Mouse (Mus musculus) MEL (cell line): Measurements from ENCODE around the gene Cdk15. TPM values are rescaled to one million over a fixed set of nuclear protein-coding genes. Genes with fewer than 3 reads are reported as not detected.
A peak's percentile ranks its signal among the peaks of the same experiment; 100 is the strongest.

Source experiments
- DNase-seq: peaks from one replicate; pipeline ENCODE4 v3.0.0; 2011; ENCODE audit warnings: low read depth, low spot score
- H3K27ac ChIP-seq: 2 replicates; pipeline ENCODE4 v1.5.1; 2012; ENCODE audit warnings: low read depth, mild to moderate bottlenecking, control low read depth, low read length, moderate library complexity; ENCODE audit not compliant: control insufficient read depth
- H3K27me3 ChIP-seq, 2 experiments: fragments of 150-350 bp in 1 of 2; sonication (generic) in 1 of 2; 2 replicates each; pipeline ENCODE4 v1.6.1; 2012; ENCODE audit warnings: low read length in 2 of 2, mild to moderate bottlenecking in 2 of 2, improper control_type of control experiment in 1 of 2, moderate library complexity in 1 of 2; ENCODE audit not compliant: insufficient read depth in 2 of 2, control insufficient read depth in 1 of 2
- H3K36me3 ChIP-seq, 2 experiments: 2 replicates each; pipeline ENCODE4 v1.6.1; 2012 to 2014; ENCODE audit warnings: low read length in 2 of 2, improper control_type of control experiment in 1 of 2, inconsistent platforms in 1 of 2, mild to moderate bottlenecking in 1 of 2; ENCODE audit not compliant: insufficient read depth in 2 of 2, control insufficient read depth in 1 of 2
- H3K4me1 ChIP-seq, 2 experiments: fragments of 150-350 bp in 1 of 2; sonication (generic) in 1 of 2; 2 replicates each; pipeline ENCODE4 v1.6.1; 2012; ENCODE audit warnings: low read length in 2 of 2, improper control_type of control experiment in 1 of 2, mild to moderate bottlenecking in 1 of 2; ENCODE audit not compliant: insufficient read depth in 2 of 2, control insufficient read depth in 1 of 2
- H3K4me3 ChIP-seq, 2 experiments: fragments of 150-350 bp in 1 of 2; sonication (generic) in 1 of 2; 2 replicates each; pipeline ENCODE4 v1.5.1; 2012; ENCODE audit warnings: low read depth in 2 of 2, low read length in 2 of 2, mild to moderate bottlenecking in 2 of 2, moderate library complexity in 2 of 2, control low read depth in 1 of 2, improper control_type of control experiment in 1 of 2; ENCODE audit not compliant: control insufficient read depth in 1 of 2, insufficient read depth in 1 of 2
- H3K79me2 ChIP-seq: 2 replicates; pipeline ENCODE4 v1.6.1; 2012; ENCODE audit warnings: mild to moderate bottlenecking, low read length, moderate library complexity; ENCODE audit not compliant: control insufficient read depth, poor library complexity, insufficient read depth
- H3K9ac ChIP-seq: 2 replicates; pipeline ENCODE4 v1.6.1; 2012; ENCODE audit warnings: low read depth, mild to moderate bottlenecking, control low read depth, low read length, moderate library complexity; ENCODE audit not compliant: control insufficient read depth, poor library complexity, severe bottlenecking
- H3K9me3 ChIP-seq: fragments of 150-350 bp; sonication (generic); replicated peaks from 2 replicates; pipeline ENCODE4 v1.6.1; 2012; ENCODE audit warnings: mild to moderate bottlenecking, low read length, improper control_type of control experiment, moderate library complexity; ENCODE audit not compliant: insufficient read depth
- BHLHE40 ChIP-seq: IDR thresholded peaks from 2 replicates; pipeline ENCODE4 v1.6.1; 2012; ENCODE audit warnings: low read depth, mild to moderate bottlenecking, inconsistent platforms, low read length, improper control_type of control experiment, borderline replicate concordance
- CTCF ChIP-seq, 3 experiments: IDR thresholded peaks in 2 of 3; conservative IDR thresholded peaks in 1 of 3; 2 replicates each; pipeline ENCODE4 v1.5.1; 2011 to 2012; ENCODE audit warnings: low read length in 3 of 3, low read depth in 2 of 3, mild to moderate bottlenecking in 2 of 3, improper control_type of control experiment in 1 of 3, inconsistent platforms in 1 of 3, mixed read lengths in 1 of 3, moderate library complexity in 1 of 3; ENCODE audit not compliant: control insufficient read depth in 1 of 3, insufficient read depth in 1 of 3, poor library complexity in 1 of 3, severe bottlenecking in 1 of 3
- ELF1 ChIP-seq: IDR thresholded peaks from 2 replicates; pipeline ENCODE4 v1.6.1; 2014; ENCODE audit warnings: low read depth, mild to moderate bottlenecking, inconsistent platforms, low read length, improper control_type of control experiment, moderate library complexity
- EP300 ChIP-seq, 2 experiments: IDR thresholded peaks; 2 replicates each; pipeline ENCODE4 v1.6.1; 2011; ENCODE audit warnings: improper control_type of control experiment in 2 of 2, low read length in 2 of 2, low read depth in 1 of 2, mild to moderate bottlenecking in 1 of 2
- KAT2A ChIP-seq: conservative IDR thresholded peaks from 2 replicates; pipeline ENCODE4 v1.6.1; 2012; ENCODE audit warnings: low read depth, low read length, improper control_type of control experiment, inconsistent platforms
- MAFK ChIP-seq: IDR thresholded peaks from 2 replicates; pipeline ENCODE4 v1.6.1; 2011; ENCODE audit warnings: low read depth, mild to moderate bottlenecking, low read length, improper control_type of control experiment, borderline replicate concordance
- MAX ChIP-seq: IDR thresholded peaks from 2 replicates; pipeline ENCODE4 v1.6.1; 2011; ENCODE audit warnings: low read length, improper control_type of control experiment
- MAZ ChIP-seq: IDR thresholded peaks from 2 replicates; pipeline ENCODE4 v1.6.1; 2012; ENCODE audit warnings: low read depth, mild to moderate bottlenecking, inconsistent platforms, low read length, improper control_type of control experiment
- MEF2A ChIP-seq: IDR thresholded peaks from 2 replicates; pipeline ENCODE4 v1.6.1; 2014; ENCODE audit warnings: low read depth, mild to moderate bottlenecking, inconsistent platforms, low read length, improper control_type of control experiment; ENCODE audit not compliant: poor library complexity, insufficient replicate concordance, severe bottlenecking; ENCODE audit errors: extremely low read depth
- MXI1 ChIP-seq: IDR thresholded peaks from 2 replicates; pipeline ENCODE4 v1.6.1; 2011; ENCODE audit warnings: mild to moderate bottlenecking, low read depth, low read length, improper control_type of control experiment
- MYB ChIP-seq: IDR thresholded peaks from 2 replicates; pipeline ENCODE4 v1.6.1; 2011; ENCODE audit warnings: mild to moderate bottlenecking, low read depth, low read length, improper control_type of control experiment
- NELFE ChIP-seq: IDR thresholded peaks from 2 replicates; pipeline ENCODE4 v1.6.1; 2011; ENCODE audit warnings: low read depth, low read length, improper control_type of control experiment
- NRF1 ChIP-seq: IDR thresholded peaks from 2 replicates; pipeline ENCODE4 v1.6.1; 2014; ENCODE audit warnings: low read depth, mild to moderate bottlenecking, inconsistent platforms, low read length, improper control_type of control experiment, moderate library complexity; ENCODE audit not compliant: poor library complexity, insufficient read depth, severe bottlenecking
- RAD21 ChIP-seq: IDR thresholded peaks from 2 replicates; pipeline ENCODE4 v1.6.1; 2011; ENCODE audit warnings: mild to moderate bottlenecking, low read depth, low read length, improper control_type of control experiment
- SMC3 ChIP-seq: IDR thresholded peaks from 2 replicates; pipeline ENCODE4 v1.6.1; 2011; ENCODE audit warnings: low read depth, low read length, improper control_type of control experiment
- TAL1 ChIP-seq: IDR thresholded peaks from 2 replicates; pipeline ENCODE4 v1.6.1; 2012; ENCODE audit warnings: mild to moderate bottlenecking, inconsistent platforms, low read length, moderate library complexity, mixed read lengths
- TBP ChIP-seq: IDR thresholded peaks from 2 replicates; pipeline ENCODE4 v1.8.0; 2011; ENCODE audit warnings: low read depth, low read length, improper control_type of control experiment
- TCF12 ChIP-seq: IDR thresholded peaks from 2 replicates; pipeline ENCODE4 v1.6.1; 2014; ENCODE audit warnings: low read depth, mild to moderate bottlenecking, inconsistent platforms, low read length, improper control_type of control experiment, moderate library complexity
- polyA plus RNA-seq, 2 experiments: library from polyadenylated mRNA; stranded (reverse) in 1 of 2; unstranded in 1 of 2; fragments of >175 nt in 1 of 2; fragments of >200 nt in 1 of 2; gene quantifications; 2 replicates each; pipeline versions ENCODE4 v1.2.1 to v1.2.4; 2012; ENCODE audit warnings: low replicate concordance in 2 of 2, low read depth in 1 of 2; ENCODE audit not compliant: insufficient read length in 2 of 2, insufficient read depth in 1 of 2, missing spikeins in 1 of 2
- total RNA-seq: library from RNA; depleted of rRNA; stranded (reverse); fragments of 300-350 nt; gene quantifications from 2 replicates; pipeline ENCODE4 v1.2.3, GENCODE M21; 2012

The Cdk15 gene
- total and polyA plus RNA-seq, 3 experiments: not detected

DNA sequence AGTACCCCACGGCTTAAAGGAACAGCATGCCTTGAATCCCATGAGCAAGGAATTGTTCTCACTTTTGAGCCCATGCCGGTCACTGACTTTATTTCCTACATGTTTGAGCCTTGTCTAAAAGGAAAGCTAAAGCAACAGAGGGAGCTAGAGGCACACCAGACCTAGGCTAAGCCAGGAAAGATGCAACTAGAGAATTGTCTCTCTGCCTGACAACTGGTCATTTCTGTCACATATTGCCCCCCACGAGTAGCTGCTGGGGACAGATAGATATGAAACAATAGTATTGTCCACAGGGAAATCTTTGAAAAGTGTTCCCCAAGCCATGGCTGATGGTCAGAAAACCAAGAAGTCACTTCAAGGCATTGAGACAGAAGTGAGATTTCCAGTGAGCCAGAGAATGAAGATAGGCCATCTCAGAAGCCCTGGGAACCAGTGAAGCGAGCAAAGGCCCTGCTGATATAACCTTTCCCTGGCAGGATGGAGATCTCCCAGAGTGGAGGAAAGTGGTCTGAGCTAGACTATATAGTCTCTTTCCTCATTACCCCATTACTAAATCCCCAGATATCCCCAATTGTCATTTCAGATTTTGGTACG, 54.7 kb downstream of the Cdk15 start:
- Histone ChIP-seq H3K79me2 (no peaks in the 10 kb centered on the region), H3K4me3 (no peak overlapping the region), H3K9me3 (no peaks in the 10 kb centered on the region), H3K27me3 (peaks cover 15 to 33% of the 10 kb centered on the region in 2 experiments)
- no peak for DNase-seq
- TF ChIP-seq BHLHE40 (no peak), MYB (no peak), CTCF (IDR thresholded peaks at IDR 0.05 in 2 of 3, conservative IDR thresholded peaks at IDR 0.05 in 1 of 3; ENCODE audit: control insufficient read depth in 1 of 3, insufficient read depth in 1 of 3, low read depth in 2 of 3, low read length in 3 of 3, poor library complexity in 1 of 3, severe bottlenecking in 1 of 3) (peak in 1 of 3 experiments; percentile 16; a peak in 2 of 6 replicates), MAFK (no peak), SMC3 (peak; percentile 15; the same call in 1 of the 2 replicates), RAD21 (peak; percentile 15), TBP (no peak), MAX (no peak)
- TF ChIP-seq, all 39 proteins: peak for 3
- Histone ChIP-seq H3K36me3 (peaks cover 0 to 3% of the 10 kb centered on the region in 2 experiments; a peak in 2 of 4 replicates), H3K27ac (no peak overlapping the region), H3K4me1 (peaks cover 0 to 12% of the 10 kb centered on the region in 2 experiments; a peak in 2 of 4 replicates), H3K9ac (no peak overlapping the region)

- no peak overlapping the region for H3K27ac ChIP-seq
- no peak overlapping the region for H3K4me3 ChIP-seq
- H3K4me1 ChIP-seq: peaks cover 0 to 14% of the 10 kb centered on the region in 2 experiments; a peak in 2 of 4 replicates
- peaks cover 0 to 5% of the 10 kb centered on the region in 2 experiments; a peak in 2 of 4 replicates for H3K36me3 ChIP-seq
- DNase-seq: no peak
- H3K9ac ChIP-seq: no peak overlapping the region
- no peaks in the 10 kb centered on the region for H3K79me2 ChIP-seq
- peaks cover 15 to 33% of the 10 kb centered on the region in 2 experiments for H3K27me3 ChIP-seq
- TF ChIP-seq EP300 (IDR thresholded peaks at IDR 0.05; ENCODE audit: low read depth in 1 of 2, low read length in 2 of 2) (no peak), ELF1 (no peak), MAZ (no peak), MEF2A (no peak), TCF12 (no peak), MAX (no peak), MXI1 (no peak), TAL1 (no peak), NELFE (no peak), NRF1 (no peak), SMC3 (no peak), KAT2A (no peak), TBP (no peak), BHLHE40 (no peak)
- H3K9me3 ChIP-seq: no peaks in the 10 kb centered on the region
Measured at GRCm38 (mm10) chr1:59312187-59313153, 55.8 kb downstream of the Cdk15 start.
